Mouse (Mus musculus): ENCODE data around the gene Gm10226. TPM values are rescaled to one million over a fixed set of nuclear protein-coding genes. Genes with fewer than 3 reads are reported as not detected.
"Not testable (repeated sequence)": the region's sequence is repeated elsewhere in the genome, so short reads cannot be mapped to it uniquely, and the experiment has no call there.

Gm10226 gene
- not detected in 2 replicates for polyA plus RNA-seq (2012; rRNA removed)

GRCm38 (mm10) chr17:21691560-21691959 is at the start of gene Gm10226:
TSS of gene Gm10226 (plus strand) at chr17:21691860.
- WGBS, result 91% methylated on average over 3 of the region's 3 CpGs
- DNase-seq (ENCODE audit: low read depth, low spot score), result no peak

DNA sequence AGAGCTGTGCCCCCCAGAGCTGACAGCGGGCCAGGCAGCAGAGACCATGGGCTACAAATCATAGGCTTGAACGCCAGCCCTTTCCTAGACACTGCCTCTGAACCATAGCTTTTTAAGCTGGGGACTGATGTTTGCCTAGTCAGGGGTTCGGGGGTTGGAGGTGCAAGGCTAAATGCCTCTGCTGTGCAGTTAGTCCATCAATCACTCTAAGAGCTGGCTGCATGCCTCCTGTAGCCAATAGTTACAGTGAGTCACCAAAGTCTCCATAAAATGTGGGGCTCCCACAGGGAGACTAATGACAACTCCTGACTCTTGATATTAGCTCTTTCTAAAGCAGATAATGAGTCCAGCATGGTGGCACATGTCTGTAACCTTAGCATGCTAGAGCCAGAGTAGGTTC is 42.9 kb upstream of the Gm10226 start:
- 51% methylated on average over 3 of the region's 3 CpGs for WGBS
- DNase-seq (ENCODE audit: low read depth, low spot score), result no peak

DNA sequence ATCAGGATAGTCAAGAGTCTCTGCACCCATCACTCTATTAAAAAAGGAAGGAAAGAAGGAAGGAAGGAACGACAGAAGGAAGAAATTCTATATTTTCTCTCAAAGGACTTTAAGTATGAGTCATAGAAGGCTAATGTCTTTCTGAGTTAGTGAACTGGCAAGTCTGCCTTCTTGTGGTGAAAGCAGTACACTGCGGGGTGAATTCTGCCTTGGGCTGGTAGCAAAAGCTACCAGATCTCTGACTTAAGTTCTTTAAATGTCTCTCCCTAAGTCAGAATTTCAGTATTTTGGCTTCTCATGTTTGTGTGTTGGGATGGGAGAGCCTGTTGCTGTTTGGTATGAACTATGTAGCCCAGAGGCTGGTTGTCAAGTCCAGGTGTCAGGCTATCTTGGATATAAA is 41.7 kb upstream of the Gm10226 start:
- peak; percentile 14 for DNase-seq (ENCODE audit: low read depth, low spot score)
- 19% methylated on average over 2 of the region's 2 CpGs for WGBS

- WGBS, result 0% methylated on average over 17 of the region's 17 CpGs
- DNase-seq (ENCODE audit: low read depth, low spot score), result peak; percentile 73
Observed at GRCm38 (mm10) chr17:21650364-21650907, 41.2 kb upstream of the Gm10226 start, which contains the start of gene Zfp983. TSS of gene Zfp983 (plus strand) at chr17:21650624.

DNA sequence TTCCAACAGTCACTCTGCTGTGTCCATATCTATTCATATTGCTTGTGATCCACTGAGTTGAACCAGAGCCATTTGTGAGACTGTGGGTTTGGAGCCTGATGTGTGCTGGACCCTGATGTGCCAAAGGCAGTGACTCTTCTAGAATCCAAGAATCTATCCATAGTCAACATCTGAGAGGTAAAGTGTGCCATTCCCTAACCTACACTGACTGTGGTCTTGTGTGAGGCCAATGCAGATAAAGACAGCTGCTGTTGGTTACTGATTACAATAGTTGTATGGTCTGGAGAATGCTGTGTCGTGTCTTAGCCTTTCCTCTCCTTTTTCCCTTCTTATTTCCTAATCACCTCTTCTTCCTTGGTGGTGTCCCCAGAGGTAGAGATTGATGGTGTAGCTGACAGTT is 12.8 kb upstream of the Gm10226 start:
- not testable (repeated sequence) for DNase-seq (ENCODE audit: low read depth, low spot score)
- 13% methylated on average over 1 of the region's 1 CpGs for WGBS

DNA sequence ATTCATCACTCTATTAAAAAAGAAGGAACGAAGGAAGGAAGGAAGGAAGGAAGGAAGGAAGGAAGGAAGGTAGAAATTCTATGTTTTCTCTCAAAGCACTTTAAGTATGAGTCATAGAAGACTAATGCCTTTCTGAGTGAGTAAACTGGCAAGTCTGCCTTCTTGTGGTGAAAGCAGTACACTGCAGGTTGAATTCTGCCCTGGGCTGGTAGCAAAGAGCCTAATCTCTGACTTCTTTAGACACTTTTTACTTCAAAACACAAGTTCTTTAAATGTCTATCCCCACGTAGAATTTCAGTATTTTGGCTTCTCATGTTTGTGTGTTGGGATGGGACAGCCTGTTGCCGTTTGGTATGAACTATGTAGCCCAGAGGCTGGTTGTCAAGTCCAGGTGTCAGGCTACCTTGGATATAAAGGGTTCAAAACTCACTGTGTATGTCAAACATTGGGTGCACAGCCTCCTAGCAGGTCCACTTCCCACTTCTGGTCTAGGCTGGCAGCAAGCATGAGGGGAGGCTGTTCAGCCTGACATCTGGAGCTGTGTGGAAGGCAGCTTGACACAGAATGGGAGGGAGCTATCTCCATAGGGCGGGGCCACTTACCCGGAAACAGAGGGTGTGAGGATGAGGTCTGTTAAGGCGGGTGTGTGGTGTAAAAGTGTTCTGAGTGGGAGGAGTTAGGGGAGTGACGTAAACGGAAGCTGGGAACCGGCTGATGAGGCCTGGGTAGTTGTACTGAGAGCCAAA is 12.2 kb upstream of the Gm10226 start:
- WGBS, result 2% methylated on average over 9 of the region's 9 CpGs
- DNase-seq (ENCODE audit: low read depth, low spot score), result peak; percentile 91

DNA sequence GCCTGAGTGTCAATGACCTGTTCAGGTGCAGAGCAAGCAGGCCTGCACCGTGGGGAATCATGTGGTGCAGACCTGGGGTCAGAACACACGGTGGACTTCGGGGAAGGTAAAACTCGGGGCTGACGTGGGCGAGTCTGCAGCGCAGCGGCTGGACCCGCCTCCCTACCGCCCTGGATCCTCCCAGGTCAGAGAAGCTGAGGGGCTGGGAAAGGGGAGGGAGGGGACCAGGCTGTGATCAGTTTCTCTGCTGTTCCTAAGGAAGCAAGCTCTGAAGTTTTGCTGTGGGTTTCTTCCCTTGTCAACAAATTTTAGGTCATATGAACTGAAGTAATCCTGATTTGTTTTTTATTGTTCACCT is 11.7 kb upstream of the Gm10226 start:
- DNase-seq (ENCODE audit: low read depth, low spot score), result not testable (repeated sequence)
- WGBS, result under 1% methylated on average over 10 of the region's 10 CpGs

GRCm38 (mm10) chr17:21693342-21693741 is 1.7 kb downstream of the Gm10226 start:
- 75% methylated on average over 3 of the region's 3 CpGs for WGBS
- DNase-seq (ENCODE audit: low read depth, low spot score), result no peak

DNA sequence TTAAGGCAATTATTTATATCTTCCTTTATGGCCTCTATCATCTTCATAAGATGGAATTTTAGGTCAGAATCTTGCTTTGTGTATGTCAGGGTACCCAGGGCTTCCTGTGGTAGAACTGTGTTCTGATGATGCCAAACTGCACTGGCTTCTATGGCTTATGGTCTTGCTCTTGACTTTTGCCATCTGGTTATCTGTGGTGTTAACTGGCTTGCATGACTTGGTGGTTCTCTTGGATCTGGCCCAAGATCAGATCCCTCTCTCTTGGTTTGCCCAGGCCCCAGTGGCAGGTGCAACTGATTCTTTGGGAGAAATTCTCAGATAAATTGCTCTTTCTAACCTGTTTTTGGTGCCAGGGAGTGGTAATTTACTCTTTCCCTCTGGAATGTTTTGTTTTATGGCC is 4.4 kb downstream of the Gm10226 start:
- DNase-seq (ENCODE audit: low read depth, low spot score), result no peak

DNA sequence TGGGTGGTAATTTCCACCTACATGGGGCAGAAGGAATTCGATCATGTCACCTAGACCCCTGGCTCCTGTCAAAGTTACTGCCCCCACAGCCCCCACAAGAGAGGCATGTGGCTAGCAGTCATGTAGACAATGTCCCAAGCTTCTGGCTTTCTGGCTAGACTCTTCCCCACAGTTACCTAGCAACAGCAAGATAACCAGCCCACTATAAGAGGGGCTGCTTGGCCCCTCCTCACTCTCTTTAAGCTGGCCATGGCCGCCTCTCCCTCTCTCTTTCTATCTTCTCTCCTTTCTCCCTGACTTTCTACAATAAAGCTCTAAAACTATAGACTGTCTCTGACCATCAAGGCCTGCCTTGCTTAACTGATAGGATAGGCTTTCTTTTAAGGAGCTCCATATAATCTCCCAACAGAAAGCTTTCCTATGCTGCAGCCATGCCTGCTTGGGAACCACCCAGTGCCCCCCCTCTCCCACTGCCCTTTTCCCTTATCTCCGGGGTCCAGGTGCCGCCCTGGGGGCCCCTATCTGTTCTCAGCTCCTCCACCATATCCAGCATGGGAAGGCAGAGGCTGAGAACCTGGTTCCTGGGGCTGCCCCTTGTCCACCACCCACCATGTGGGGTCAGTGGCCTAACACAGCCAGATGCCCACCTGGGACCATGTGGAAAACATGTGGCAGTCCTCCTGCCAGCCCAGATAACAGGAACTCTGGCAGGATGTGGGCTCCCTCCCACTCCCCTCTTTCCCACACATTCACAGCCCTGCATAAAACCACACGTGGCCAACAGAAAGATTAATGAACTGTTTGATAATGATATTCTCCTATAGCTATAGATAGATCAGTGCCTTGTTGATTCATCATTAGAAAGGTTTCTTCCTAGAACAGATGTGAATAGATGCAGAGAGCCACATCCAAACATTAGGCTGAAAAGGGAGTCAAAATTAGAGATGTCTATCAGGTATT is 10.9 kb downstream of the Gm10226 start:
- WGBS, result 38% methylated on average over 5 of the region's 5 CpGs

GRCm38 (mm10) chr17:21703414-21703813 is 11.8 kb downstream of the Gm10226 start:
- no peak for DNase-seq (ENCODE audit: low read depth, low spot score)
- WGBS, result 76% methylated on average over 1 of the region's 1 CpGs

More for the DNA sequence above, 10.9 kb downstream of the Gm10226 start:
- DNase-seq (ENCODE audit: low read depth, low spot score), result no peak

DNA sequence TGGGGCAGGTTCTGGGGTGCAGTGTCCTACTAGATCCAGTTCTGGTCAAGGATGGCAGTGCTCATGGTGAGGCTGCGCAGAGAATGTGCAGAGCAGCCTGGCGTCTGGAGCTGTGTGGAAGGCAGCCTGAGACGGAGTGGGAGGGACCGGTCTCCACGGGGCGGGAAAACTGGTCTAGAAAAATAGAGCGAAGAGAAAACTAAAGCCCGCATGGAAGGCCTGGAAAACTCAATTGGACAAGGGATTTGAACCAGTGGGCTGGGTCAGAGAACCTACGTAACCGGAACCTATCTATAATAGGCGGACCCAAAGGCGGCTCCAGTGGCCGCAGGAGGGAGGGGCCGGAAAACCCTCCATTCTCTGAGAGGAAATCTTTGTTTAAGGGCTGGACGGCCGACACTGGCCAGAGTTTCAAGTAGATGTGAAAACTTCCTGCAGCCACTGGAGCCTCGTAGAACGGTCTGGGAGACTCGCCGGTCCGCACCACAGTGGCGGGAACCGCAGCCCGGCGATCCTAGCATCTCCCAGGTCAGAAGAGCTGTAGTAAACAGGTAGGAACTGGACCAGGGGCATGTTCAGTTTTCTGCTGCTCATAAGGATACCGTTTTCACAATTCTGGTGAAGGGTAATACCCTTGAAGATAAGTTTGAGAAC is 15.8 kb downstream of the Gm10226 start, which contains the start of gene Zfp760:
Zfp760 (plus strand) TSS at position 399 of the 654 bp plus-strand sequence.
- WGBS, result 8% methylated on average over 26 of the region's 26 CpGs
- DNase-seq (ENCODE audit: low read depth, low spot score), result peak; percentile 85

GRCm38 (mm10) chr17:21708401-21708800 is 16.7 kb downstream of the Gm10226 start:
- no peak for DNase-seq (ENCODE audit: low read depth, low spot score)
- WGBS, result 14% methylated on average over 2 of the region's 2 CpGs

GRCm38 (mm10) chr17:21730495-21730894 is 38.8 kb downstream of the Gm10226 start, which contains the start of gene Zfp229:
TSS of gene Zfp229 (plus strand) at chr17:21730795.
- not testable (repeated sequence) for DNase-seq (ENCODE audit: low read depth, low spot score)
- WGBS, result 93% methylated on average over 15 of the region's 22 CpGs

DNA sequence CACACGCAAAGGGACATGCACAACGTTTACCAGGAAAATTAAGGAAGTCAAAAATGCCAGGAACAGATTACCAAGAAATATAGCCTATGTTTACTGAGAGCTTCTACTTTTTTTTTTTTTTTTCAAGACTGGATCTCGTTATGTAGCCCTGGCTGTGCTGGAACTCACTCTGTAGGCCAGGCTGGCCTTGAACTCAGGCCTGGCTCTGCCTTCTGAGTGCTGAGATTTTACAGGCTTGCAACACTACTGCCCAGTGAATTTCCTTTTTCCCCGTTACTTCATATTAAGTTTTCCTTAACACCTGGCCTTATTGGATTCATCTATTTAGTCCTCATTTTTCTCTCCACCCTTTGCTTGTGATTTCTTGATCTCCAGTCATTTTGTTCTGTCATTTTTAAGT is 41.4 kb downstream of the Gm10226 start:
- DNase-seq (ENCODE audit: low read depth, low spot score), result no peak
- 75% methylated on average over 4 of the region's 4 CpGs for WGBS

- DNase-seq (ENCODE audit: low read depth, low spot score), result peak; percentile 48
- WGBS, result 1% methylated on average over 27 of the region's 27 CpGs
Observed at GRCm38 (mm10) chr17:21733529-21734031, 41.9 kb downstream of the Gm10226 start.
